Mouse (Mus musculus): ENCODE results near the gene Gm10697. TPM values are rescaled to one million over a fixed set of nuclear protein-coding genes. Genes with fewer than 3 reads are reported as not detected.
"Not testable (repeated sequence)": the region's sequence is repeated elsewhere in the genome, so short reads cannot be mapped to it uniquely, and the experiment has no call there.

The Gm10697 gene
- not detected in 2 replicates for polyA plus RNA-seq (2015; fragmentation: Nextera tagmentation; extraction: Ambion mirVana)

- not testable (repeated sequence) for H3K4me2 ChIP-seq; H3K9me3 ChIP-seq; H3K4me3 ChIP-seq; ATAC-seq (ENCODE audit: insufficient number of reproducible peaks, low FRiP score, low TSS enrichment, low read depth); H3K36me3 ChIP-seq; H3K27me3 ChIP-seq; H3K27ac ChIP-seq; H3K9ac ChIP-seq; H3K4me1 ChIP-seq
- 74% methylated on average over 2 of the region's 3 CpGs for WGBS
Observed at GRCm38 (mm10) chr3:94072544-94072943, at the start of gene Gm10697. Gene Gm10697, minus strand, starts transcription at chr3:94072644.

- 72% methylated on average over 1 of the region's 1 CpGs for WGBS
- not testable (repeated sequence) for H3K27me3 ChIP-seq; H3K4me1 ChIP-seq; H3K4me3 ChIP-seq; H3K27ac ChIP-seq; ATAC-seq (ENCODE audit: insufficient number of reproducible peaks, low FRiP score, low TSS enrichment, low read depth); H3K9ac ChIP-seq; H3K9me3 ChIP-seq; H3K4me2 ChIP-seq; H3K36me3 ChIP-seq
Observed at GRCm38 (mm10) chr3:94115071-94115470, 42.6 kb upstream of the Gm10697 start.

GRCm38 (mm10) chr3:94054785-94055184 lies 17.7 kb downstream of the Gm10697 start, which contains the start of gene Gm9125:
Gene Gm9125, minus strand, starts transcription at chr3:94054885.
- not testable (repeated sequence) for H3K36me3 ChIP-seq; H3K4me1 ChIP-seq; H3K4me2 ChIP-seq; H3K9ac ChIP-seq; ATAC-seq (ENCODE audit: insufficient number of reproducible peaks, low FRiP score, low TSS enrichment, low read depth); H3K4me3 ChIP-seq; H3K27me3 ChIP-seq; H3K27ac ChIP-seq; H3K9me3 ChIP-seq
- 74% methylated on average over 2 of the region's 3 CpGs for WGBS

GRCm38 (mm10) chr3:94049566-94050121 lies 22.8 kb downstream of the Gm10697 start:
- H3K4me2 ChIP-seq; H3K27ac ChIP-seq; ATAC-seq (ENCODE audit: insufficient number of reproducible peaks, low FRiP score, low TSS enrichment, low read depth); H3K9ac ChIP-seq; H3K9me3 ChIP-seq; H3K4me3 ChIP-seq; H3K4me1 ChIP-seq; H3K27me3 ChIP-seq; H3K36me3 ChIP-seq: not testable (repeated sequence)
- no CpG with 5 or more reads among the region's 5 CpGs for WGBS

- H3K27ac ChIP-seq; H3K4me3 ChIP-seq; H3K9me3 ChIP-seq; H3K9ac ChIP-seq; ATAC-seq (ENCODE audit: insufficient number of reproducible peaks, low FRiP score, low TSS enrichment, low read depth); H3K27me3 ChIP-seq; H3K4me2 ChIP-seq; H3K36me3 ChIP-seq; H3K4me1 ChIP-seq: not testable (repeated sequence)
- WGBS: 83% methylated on average over 1 of the region's 1 CpGs
Observed at GRCm38 (mm10) chr3:94038241-94038640, 34.2 kb downstream of the Gm10697 start.

- not testable (repeated sequence) for H3K4me3 ChIP-seq; H3K4me2 ChIP-seq; H3K9ac ChIP-seq; ATAC-seq (ENCODE audit: insufficient number of reproducible peaks, low FRiP score, low TSS enrichment, low read depth); H3K27me3 ChIP-seq; H3K27ac ChIP-seq; H3K4me1 ChIP-seq; H3K9me3 ChIP-seq; H3K36me3 ChIP-seq
- WGBS: 91% methylated on average over 18 of the region's 18 CpGs
Observed at GRCm38 (mm10) chr3:94034400-94034799, 38.0 kb downstream of the Gm10697 start.

Other genes with a start within 250 kb of the Gm10697 start
- not detected in 2 replicates for gene Tdpoz3, start 246.6 kb downstream of the Gm10697 start, polyA plus RNA-seq (2015; fragmentation: Nextera tagmentation; extraction: Ambion mirVana)
- gene Gm9117, start 129.1 kb downstream of the Gm10697 start, polyA plus RNA-seq (2015; fragmentation: Nextera tagmentation; extraction: Ambion mirVana): not detected in 2 replicates
- gene Tdpoz5, start 111.3 kb downstream of the Gm10697 start, polyA plus RNA-seq (2015; fragmentation: Nextera tagmentation; extraction: Ambion mirVana): not detected in 2 replicates
- gene Gm9125, start 17.8 kb downstream of the Gm10697 start, polyA plus RNA-seq (2015; fragmentation: Nextera tagmentation; extraction: Ambion mirVana): not detected in 2 replicates
- gene Gm10696, start 105.5 kb upstream of the Gm10697 start, polyA plus RNA-seq (2015; fragmentation: Nextera tagmentation; extraction: Ambion mirVana): not detected in 2 replicates
- gene Gm5286, start 124.1 kb upstream of the Gm10697 start, polyA plus RNA-seq (2015; fragmentation: Nextera tagmentation; extraction: Ambion mirVana): not detected in 2 replicates
- gene Gm4778, start 191.4 kb upstream of the Gm10697 start, polyA plus RNA-seq (2015; fragmentation: Nextera tagmentation; extraction: Ambion mirVana): not detected in 2 replicates
- gene Them4, start 237.4 kb upstream of the Gm10697 start, polyA plus RNA-seq (2015; fragmentation: Nextera tagmentation; extraction: Ambion mirVana): 10.6 and 10.8 TPM in 2 replicates

Data from limb, embryonic 15.5 days (tissue).